Mouse (Mus musculus): ENCODE data around the gene Rpgr.

DNA sequence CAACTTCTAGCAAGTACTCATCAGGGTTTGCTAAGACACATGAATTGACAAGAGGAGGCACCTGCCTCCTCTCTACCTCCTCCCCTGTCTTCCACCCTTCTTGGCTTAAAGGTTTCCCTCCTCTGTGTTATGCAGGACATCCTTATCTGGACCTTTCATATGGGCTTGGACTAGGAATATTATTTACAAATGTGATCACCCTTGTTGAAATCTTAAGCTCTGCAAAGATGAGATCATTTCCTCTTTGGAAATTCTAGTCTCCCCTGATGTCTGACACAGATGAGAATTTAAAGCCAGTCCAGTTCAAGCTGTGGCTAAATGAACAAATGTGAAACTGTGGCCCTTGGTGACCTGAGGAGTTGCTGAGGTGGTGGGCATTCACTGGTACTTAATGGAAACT, 34.6 kb upstream of the Rpgr start:
- TF ChIP-seq POLR2AphosphoS2 (IDR thresholded peaks at IDR 0.05; ENCODE audit: insufficient read length, low read depth), result no peak
- no peak for TF ChIP-seq POLR2A (IDR thresholded peaks at IDR 0.05; ENCODE audit: insufficient read length, low read depth)
- no peak for TF ChIP-seq TCF12 (IDR thresholded peaks at IDR 0.05; ENCODE audit: insufficient read depth, poor library complexity, severe bottlenecking)
- no peak for TF ChIP-seq E2F4 (IDR thresholded peaks at IDR 0.05; ENCODE audit: insufficient read depth)
- TF ChIP-seq MAX (IDR thresholded peaks at IDR 0.05; ENCODE audit: low read depth), result no peak
- TF ChIP-seq MYOG (IDR thresholded peaks at IDR 0.05; ENCODE audit: control insufficient read depth in 1 of 3, insufficient read depth in 1 of 3, insufficient read length in 2 of 3, low read depth in 2 of 3), result no peak

Data from myocyte (in vitro differentiated cells).